Mouse (Mus musculus): ENCODE measurements around the gene Dcpp3. TPM values are rescaled to one million over a fixed set of nuclear protein-coding genes. Genes with fewer than 3 reads are reported as not detected.

Dcpp3 gene
- total RNA-seq, 4 experiments from 2014 or later, result not detected

Other genes starting within 250 kb of the Dcpp3 start
- 100 to 1,000 TPM; 128 to 137 (median 134) TPM for gene Hcfc1r1, start 243.9 kb upstream of the Dcpp3 start, total RNA-seq (2022)
- gene Thoc6, start 243.6 kb upstream of the Dcpp3 start, total RNA-seq (2022), result 1 to 10 TPM; 5.9 to 8.2 (median 6.9) TPM
- gene Tnfrsf12a, start 240.0 kb upstream of the Dcpp3 start, total RNA-seq (2022), result 1 to 10 TPM; 4.9 to 9.2 (median 7.0) TPM
- gene Cldn6, start 238.2 kb upstream of the Dcpp3 start, total RNA-seq (2022), result under 1 TPM in 1 of 4 experiments, not detected in 3; 0.34 TPM
- under 1 TPM in 2 of 4 experiments, not detected in 2; 0.23 to 0.63 TPM for gene Cldn9, start 233.4 kb upstream of the Dcpp3 start, total RNA-seq (2022)
- gene 1520401A03Rik, start 194.7 kb upstream of the Dcpp3 start, total RNA-seq (2022), result under 1 TPM in 3 of 4 experiments, not detected in 1; 0.11 to 0.57 (median 0.19) TPM
- 1 to 10 TPM; 4.6 to 6.4 (median 5.5) TPM for gene Pkmyt1, start 191.1 kb upstream of the Dcpp3 start, total RNA-seq (2022)
- gene Paqr4, start 176.6 kb upstream of the Dcpp3 start, total RNA-seq (2022), result 10 to 100 TPM; 60.6 to 69.2 (median 62.3) TPM
- 1 to 10 TPM in 2 of 4 experiments, under 1 TPM in 2; 0.78 to 1.4 (median 1.0) TPM for gene Kremen2, start 171.6 kb upstream of the Dcpp3 start, total RNA-seq (2022)
- 100 to 1,000 TPM; 423 to 484 (median 468) TPM for gene Flywch1, start 145.9 kb upstream of the Dcpp3 start, total RNA-seq (2022)
- gene Flywch2, start 131.4 kb upstream of the Dcpp3 start, total RNA-seq (2022), result 10 to 100 TPM; 12.2 to 21.3 (median 17.7) TPM
- 100 to 1,000 TPM; 535 to 585 (median 566) TPM for gene Srrm2, start 126.9 kb upstream of the Dcpp3 start, total RNA-seq (2022)
- gene Elob, start 88.3 kb upstream of the Dcpp3 start, total RNA-seq (2022), result 100 to 1,000 TPM; 314 to 398 (median 353) TPM
- gene Prss33, start 81.4 kb upstream of the Dcpp3 start, total RNA-seq (2022), result under 1 TPM in 1 of 4 experiments, not detected in 3; 0.30 TPM
- gene Prss32, start 73.6 kb upstream of the Dcpp3 start, total RNA-seq (2022), result under 1 TPM in 3 of 4 experiments, not detected in 1; 0.39 to 0.87 (median 0.66) TPM
- 1 to 10 TPM; 1.1 to 3.2 (median 2.0) TPM for gene Prss41, start 73.3 kb upstream of the Dcpp3 start, total RNA-seq (2022)
- not detected for gene Prss21, start 49.4 kb upstream of the Dcpp3 start, total RNA-seq (2022)
- gene Dcpp1, start 36.6 kb upstream of the Dcpp3 start, total RNA-seq (2022), result not detected
- gene Dcpp2, start 36.6 kb upstream of the Dcpp3 start, total RNA-seq (2022), result not detected
- not detected for gene Sbp, start 24.2 kb downstream of the Dcpp3 start, total RNA-seq (2022)
- gene Sbpl, start 37.8 kb downstream of the Dcpp3 start, total RNA-seq (2022), result not detected
- under 1 TPM; 0.25 to 0.96 (median 0.68) TPM for gene Prss30, start 63.1 kb downstream of the Dcpp3 start, total RNA-seq (2022)
- 1 to 10 TPM in 3 of 4 experiments, under 1 TPM in 1; 0.94 to 1.7 (median 1.1) TPM for gene Prss22, start 80.6 kb downstream of the Dcpp3 start, total RNA-seq (2022)
- gene Prss27, start 120.7 kb downstream of the Dcpp3 start, total RNA-seq (2022), result not detected
- gene Kctd5, start 156.0 kb downstream of the Dcpp3 start, total RNA-seq (2022), result 10 to 100 TPM; 20.9 to 23.2 (median 21.9) TPM
- 100 to 1,000 TPM; 105 to 133 (median 122) TPM for gene Pdpk1, start 233.5 kb downstream of the Dcpp3 start, total RNA-seq (2022)
- 10 to 100 TPM; 34.8 to 48.2 (median 40.3) TPM for gene Amdhd2, start 246.3 kb downstream of the Dcpp3 start, total RNA-seq (2022)

Measured in left cerebral cortex, adult 8-10 months (tissue).